Mouse (Mus musculus) bone marrow macrophage, adult 2 months (primary cell): ENCODE results near the gene Dlec1.

ENCODE experiments used
- CTCF ChIP-seq: IDR thresholded peaks from 2 replicates; pipeline ENCODE4 v1.5.1; 2012; ENCODE audit warnings: low read depth, mild to moderate bottlenecking, low read length, moderate library complexity
- POLR2A ChIP-seq: IDR thresholded peaks from 2 replicates; pipeline ENCODE4 v1.6.1; 2012; ENCODE audit warnings: mild to moderate bottlenecking, low read depth, low read length, borderline replicate concordance

GRCm38 (mm10) chr9:119110640-119111039 lies 8.4 kb downstream of the Dlec1 start:
- TF ChIP-seq CTCF = no peak
- TF ChIP-seq POLR2A = no peak
